Mouse (Mus musculus) cerebellum, postnatal 4 days (tissue): ENCODE measurements around the gene Nln.

Source experiments
- DNase-seq, 2 experiments: peaks; one replicate each; pipeline ENCODE4 v3.0.0; 2022; ENCODE audit warnings: low spot score in 2 of 2, mixed read lengths in 1 of 2

Gene Nln

GRCm38 (mm10) chr13:104042738-104043137, 66.7 kb downstream of the Nln start:
- no peak for DNase-seq

GRCm38 (mm10) chr13:104041481-104041880, 67.9 kb downstream of the Nln start:
- no peak for DNase-seq

- no peak for DNase-seq
These were observed 68.5 kb downstream of the Nln start for GRCm38 (mm10) chr13:104040950-104041349.

GRCm38 (mm10) chr13:104039861-104040260, 69.6 kb downstream of the Nln start:
- no peak for DNase-seq

GRCm38 (mm10) chr13:104038891-104039290, 70.5 kb downstream of the Nln start:
- no peak for DNase-seq

GRCm38 (mm10) chr13:104038358-104038757, 71.1 kb downstream of the Nln start:
- peak in 1 of 2 experiments; percentile 32 for DNase-seq

- DNase-seq, result no peak
These were observed 71.7 kb downstream of the Nln start for GRCm38 (mm10) chr13:104037531-104038290.

- peak; percentile 53 to 86 for DNase-seq
These were observed 72.7 kb downstream of the Nln start for GRCm38 (mm10) chr13:104036494-104037290.

- DNase-seq, result no peak
These were observed 73.8 kb downstream of the Nln start for GRCm38 (mm10) chr13:104035651-104036050.

GRCm38 (mm10) chr13:104034854-104035253, 74.6 kb downstream of the Nln start:
- DNase-seq, result peak in 1 of 2 experiments; percentile 69

GRCm38 (mm10) chr13:104032620-104033133, 76.7 kb downstream of the Nln start:
- no peak for DNase-seq

GRCm38 (mm10) chr13:104031821-104032331, 77.5 kb downstream of the Nln start:
- no peak for DNase-seq

- no peak for DNase-seq
These were observed 78.5 kb downstream of the Nln start for GRCm38 (mm10) chr13:104030956-104031355.

- no peak for DNase-seq
These were observed 79.9 kb downstream of the Nln start for GRCm38 (mm10) chr13:104029511-104029910.

- no peak for DNase-seq
These were observed 80.3 kb downstream of the Nln start for GRCm38 (mm10) chr13:104029089-104029488.

- DNase-seq, result no peak
These were observed 82.9 kb downstream of the Nln start for GRCm38 (mm10) chr13:104026525-104026924.

GRCm38 (mm10) chr13:104025710-104025995, 83.8 kb downstream of the Nln start:
- no peak for DNase-seq

GRCm38 (mm10) chr13:104024856-104025709, 84.3 kb downstream of the Nln start:
- DNase-seq, result no peak

GRCm38 (mm10) chr13:104024275-104024674, 85.1 kb downstream of the Nln start:
- DNase-seq, result no peak

GRCm38 (mm10) chr13:104023356-104023911, 86.0 kb downstream of the Nln start:
- DNase-seq, result no peak

GRCm38 (mm10) chr13:104018466-104019076, 90.8 kb downstream of the Nln start:
- no peak for DNase-seq
